Mouse (Mus musculus) kidney, postnatal 14 days (tissue): Measurements from ENCODE around the gene Znfx1.

Source experiments
- DNase-seq: peaks from one replicate; pipeline ENCODE4 v3.0.0; 2022; ENCODE audit warnings: mixed read lengths

The Znfx1 gene

DNA sequence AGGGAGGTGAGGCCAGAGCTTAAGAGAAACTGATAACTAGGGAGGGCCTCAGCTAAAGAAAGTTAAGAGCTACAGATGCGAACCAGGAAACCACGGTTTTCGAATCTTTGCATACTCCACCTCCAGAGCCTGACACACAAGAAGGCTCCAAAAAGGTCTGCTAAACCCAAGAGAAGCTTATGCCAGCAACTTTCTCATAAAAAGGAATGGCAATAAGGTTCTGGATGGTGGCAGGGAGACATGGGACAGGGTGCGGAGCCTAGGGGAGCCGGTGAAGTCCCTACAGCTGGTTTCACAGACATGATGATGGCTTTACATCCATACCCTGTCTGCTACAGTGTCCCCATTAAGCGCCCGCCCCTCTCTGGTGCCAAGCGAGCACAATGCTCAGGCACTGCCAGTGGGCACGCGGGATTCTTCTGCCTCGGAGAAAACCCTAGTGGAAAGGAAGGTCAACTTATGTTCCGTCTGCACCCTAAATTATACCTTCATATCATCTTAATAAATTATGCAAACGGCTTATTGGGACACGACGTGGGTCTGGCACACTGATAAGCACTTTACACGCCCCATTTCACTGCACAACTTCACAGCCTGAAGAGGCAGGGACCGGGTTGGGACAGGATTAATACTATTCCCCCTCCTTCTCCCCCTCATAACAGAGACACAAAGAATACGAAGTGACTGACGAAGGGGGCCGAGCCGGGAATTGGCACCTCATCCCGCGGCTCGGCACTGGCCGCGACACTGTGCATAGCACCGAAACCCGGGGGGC lies 67.6 kb downstream of the Znfx1 start:
- no peak for DNase-seq

DNA sequence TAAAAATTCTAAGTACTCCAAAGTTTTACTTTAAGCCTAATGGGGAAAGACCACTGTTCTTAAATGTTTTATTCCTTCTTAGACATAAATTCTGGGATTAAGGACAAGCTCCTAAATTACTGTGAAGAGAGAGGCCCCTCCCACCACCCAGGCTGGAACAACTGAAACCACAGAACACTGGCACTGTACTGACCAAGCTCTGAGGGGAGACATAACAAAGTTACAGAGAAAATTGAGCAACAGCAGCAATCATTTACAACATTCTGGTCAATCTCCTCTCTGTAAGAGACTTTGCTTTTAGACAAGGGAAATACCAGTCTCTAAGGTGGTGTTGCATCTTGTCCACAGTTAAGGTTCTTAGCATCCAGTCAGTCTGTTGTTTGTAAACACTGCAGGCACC lies 70.9 kb downstream of the Znfx1 start:
- peak; percentile 40 for DNase-seq

DNA sequence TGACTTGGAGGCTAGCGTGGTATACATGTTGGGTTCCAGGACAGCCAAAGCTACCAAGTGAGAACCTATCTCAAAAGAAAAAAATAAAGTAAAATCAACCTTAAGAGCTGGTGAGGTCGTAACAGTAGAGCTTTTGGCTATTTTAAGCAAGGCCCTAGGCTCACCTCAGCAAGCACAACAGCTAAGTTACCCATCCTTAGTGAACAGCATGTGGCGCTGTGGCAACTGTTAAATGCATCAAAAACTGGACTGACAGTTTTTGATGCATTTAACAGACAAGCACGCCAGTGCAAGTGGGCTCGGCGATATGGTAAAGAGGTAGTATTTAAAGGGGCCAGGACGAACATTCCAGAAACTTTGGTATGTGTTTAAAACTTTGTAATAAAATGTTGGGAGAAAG lies 72.0 kb downstream of the Znfx1 start:
- DNase-seq, result no peak
